Mouse (Mus musculus): ENCODE measurements at regions not wholly inside any gene's neighbourhood (a gene's known extent, or its start where the extent isn't known, plus 50 kb on each side); places are given as distances from the start of the nearest gene placed in this dataset.
A peak's percentile ranks its signal among the peaks of the same experiment; 100 is the strongest.
"Not testable (repeated sequence)": the region's sequence is repeated elsewhere in the genome, so short reads cannot be mapped to it uniquely, and the experiment has no call there.

DNA sequence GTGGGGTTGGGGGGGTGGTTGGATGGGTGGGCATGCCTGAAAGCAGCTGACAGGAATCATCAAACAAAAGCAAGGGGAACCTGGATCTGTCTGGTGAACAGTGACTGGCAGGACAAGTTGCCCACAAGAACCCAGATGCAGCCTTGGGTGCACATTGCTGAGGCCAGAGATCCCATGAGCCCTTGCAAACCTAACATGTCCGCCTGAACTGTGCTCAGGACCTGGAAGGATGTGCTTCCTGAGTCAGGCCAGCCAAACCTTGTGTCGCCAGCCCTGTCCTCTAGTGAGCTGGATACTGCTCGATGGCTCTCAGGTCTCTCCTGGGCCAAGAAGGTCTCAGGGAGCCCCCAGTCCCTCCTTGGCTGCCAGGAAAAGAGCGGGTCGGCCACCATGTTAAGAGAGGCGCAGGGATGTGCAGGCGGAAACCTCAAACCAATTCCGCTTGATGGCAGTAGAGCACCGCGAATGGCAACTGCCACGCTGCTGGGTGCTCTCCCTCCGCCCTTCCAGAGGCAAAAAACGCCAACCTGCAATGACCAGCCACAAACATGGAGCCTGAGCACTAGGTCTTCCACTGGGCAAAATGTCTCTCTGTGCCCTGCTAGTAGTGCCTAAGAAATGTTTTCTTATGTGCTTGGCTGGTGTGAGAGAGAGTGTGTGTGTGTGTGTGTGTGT, 140.2 kb downstream of the Pls3 start:
- DNase-seq, result not testable (repeated sequence)

- DNase-seq, result not testable (repeated sequence)
Observed at GRCm38 (mm10) chrX:75733651-75734050, 141.3 kb downstream of the Pls3 start.

- not testable (repeated sequence) for DNase-seq
Observed at GRCm38 (mm10) chrX:75729791-75730190, 145.2 kb downstream of the Pls3 start.

DNA sequence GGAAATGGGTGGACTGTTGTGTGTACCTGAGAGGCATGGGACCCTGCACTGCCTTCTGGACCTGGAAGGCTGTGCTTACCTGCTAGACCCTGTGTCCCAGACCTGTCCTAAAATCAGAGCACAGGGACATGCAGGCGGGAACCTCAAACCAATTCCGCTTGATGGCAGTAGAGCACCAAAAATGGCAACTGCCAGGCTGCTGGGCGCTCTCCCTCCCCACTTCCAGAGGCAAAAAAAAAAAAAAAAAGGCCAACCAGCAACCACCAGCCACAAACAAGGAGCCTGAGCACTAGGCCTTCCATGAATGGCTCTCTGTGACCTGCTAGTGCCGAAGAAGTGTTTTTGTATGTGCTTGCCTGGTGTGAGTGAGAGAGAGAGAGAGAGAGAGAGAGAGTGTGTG, 146.5 kb downstream of the Pls3 start:
- no peak for DNase-seq

GRCm38 (mm10) chrX:75723542-75723941, 145.5 kb upstream of the Rab39b start:
- not testable (repeated sequence) for DNase-seq

GRCm38 (mm10) chrX:75699949-75700348, 121.9 kb upstream of the Rab39b start:
- DNase-seq, result no peak

GRCm38 (mm10) chrX:75675271-75675670, 97.2 kb upstream of the Rab39b start:
- DNase-seq, result not testable (repeated sequence)

DNA sequence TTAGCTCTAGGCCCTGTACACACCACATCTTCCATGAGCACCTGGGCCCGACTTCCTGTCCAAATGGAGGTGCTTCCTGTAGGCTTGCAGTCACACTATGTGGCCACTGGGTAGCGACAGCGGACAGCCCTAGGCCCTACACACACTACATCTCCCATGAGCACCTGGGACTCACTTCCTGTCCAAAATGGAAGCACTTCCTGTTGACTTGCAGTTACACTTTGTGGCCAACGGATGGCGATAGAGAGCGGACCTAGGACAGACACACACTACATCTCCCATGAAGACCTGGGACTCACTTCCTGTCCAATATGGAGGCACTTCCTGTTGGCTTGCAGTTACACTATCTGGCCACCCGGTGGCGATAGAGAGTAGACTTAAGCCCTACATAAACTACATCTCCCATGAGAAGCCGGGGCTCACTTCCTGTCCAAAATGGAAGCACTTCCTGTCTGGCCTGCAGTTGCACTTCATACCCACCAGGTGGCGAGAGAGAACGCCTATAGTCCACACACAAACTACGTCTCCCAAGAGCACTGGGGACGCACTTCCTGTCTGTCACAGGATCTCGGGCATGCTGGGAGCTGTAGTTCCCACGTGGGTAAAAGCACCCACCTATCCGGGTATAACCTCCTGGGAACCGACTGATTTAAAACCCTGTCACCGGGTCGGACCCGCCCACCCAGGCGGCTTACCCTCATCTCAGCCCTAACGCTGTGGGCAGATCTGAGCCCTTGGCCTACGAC, 96.1 kb upstream of the Rab39b start:
- DNase-seq, result peak; percentile 89

GRCm38 (mm10) chrX:75673586-75673919, 95.5 kb upstream of the Rab39b start:
- no peak for DNase-seq

DNA sequence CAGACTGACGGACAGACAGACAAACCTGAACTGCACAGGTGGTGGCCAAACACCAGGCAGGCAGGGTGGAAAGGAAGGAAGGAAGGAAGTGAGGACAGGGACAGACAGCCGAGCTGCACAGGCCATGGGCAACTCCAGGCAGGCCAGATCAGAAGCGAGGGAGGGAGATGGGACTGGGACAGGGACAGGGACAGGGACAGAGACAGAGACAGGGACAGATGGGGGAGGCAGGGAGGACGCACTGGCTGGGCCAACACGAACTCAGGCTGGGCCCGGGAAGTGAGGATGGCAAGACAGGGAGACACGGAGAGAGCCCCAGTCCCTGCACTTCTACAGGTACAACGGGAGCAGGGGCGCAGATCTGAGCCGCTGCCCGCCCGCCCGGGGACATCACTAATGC, 94.9 kb upstream of the Rab39b start:
- no peak for DNase-seq

GRCm38 (mm10) chrX:75667636-75668035, 89.6 kb upstream of the Rab39b start:
- DNase-seq, result no peak

- DNase-seq, result no peak
Observed at GRCm38 (mm10) chrX:75643402-75643801, 65.4 kb upstream of the Rab39b start.

Data from lung, postnatal 14 days (tissue).